Mouse (Mus musculus): ENCODE measurements around the gene Gpc3.

- TF ChIP-seq CTCF (IDR thresholded peaks at IDR 0.05; ENCODE audit: insufficient read depth, low read length) (no peak), POLR2A (IDR thresholded peaks at IDR 0.05; ENCODE audit: borderline replicate concordance, extremely low read depth, low read depth, low read length) (no peak)
Measured at GRCm38 (mm10) chrX:52310976-52311375, 302.8 kb downstream of the Gpc3 start.
